Mouse (Mus musculus) ES-E14 (cell line): ENCODE results near the gene Ptpre. TPM values are rescaled to one million over a fixed set of nuclear protein-coding genes. Genes with fewer than 3 reads are reported as not detected.

Experiments used
- DNase-seq: peaks from one replicate; pipeline ENCODE4 v3.0.0-alpha.2; 2013; ENCODE audit warnings: low read depth, low spot score
- H3K27ac ChIP-seq: 2 replicates; pipeline ENCODE4 v1.5.1; 2012; ENCODE audit warnings: low read depth, mild to moderate bottlenecking, low read length, moderate library complexity, mixed read lengths; ENCODE audit not compliant: poor library complexity, insufficient read depth, severe bottlenecking
- H3K36me3 ChIP-seq: 2 replicates; pipeline ENCODE4 v1.6.1; 2012; ENCODE audit warnings: mild to moderate bottlenecking, low read length, moderate library complexity, mixed read lengths; ENCODE audit not compliant: control insufficient read depth, poor library complexity, insufficient read depth, severe bottlenecking
- H3K4me1 ChIP-seq, 2 experiments: fragments of 150-350 bp in 1 of 2; sonication (generic) in 1 of 2; 2 replicates each; pipeline ENCODE4 v1.6.1; 2012; ENCODE audit warnings: low read length in 2 of 2, mild to moderate bottlenecking in 1 of 2, mixed read lengths in 1 of 2; ENCODE audit not compliant: control insufficient read depth in 2 of 2, insufficient read depth in 2 of 2, poor library complexity in 1 of 2
- H3K4me3 ChIP-seq, 2 experiments: fragments of 150-350 bp in 1 of 2; sonication (generic) in 1 of 2; 2 replicates each; pipeline ENCODE4 v1.5.1; 2012; ENCODE audit warnings: low read length in 2 of 2, low read depth in 1 of 2, mild to moderate bottlenecking in 1 of 2, mixed read lengths in 1 of 2; ENCODE audit not compliant: insufficient read depth in 1 of 2, poor library complexity in 1 of 2, severe bottlenecking in 1 of 2
- H3K9ac ChIP-seq: 2 replicates; pipeline ENCODE4 v1.6.1; 2012; ENCODE audit warnings: low read depth, mild to moderate bottlenecking, low read length, mixed read lengths; ENCODE audit not compliant: poor library complexity, insufficient read depth, severe bottlenecking
- H3K9me3 ChIP-seq: fragments of 150-350 bp; sonication (generic); 2 replicates; pipeline ENCODE4 v1.6.1; 2012; ENCODE audit warnings: low read depth, mild to moderate bottlenecking, low read length; ENCODE audit not compliant: control insufficient read depth, insufficient read depth
- CHD2 ChIP-seq: IDR thresholded peaks from 2 replicates; pipeline ENCODE4 v1.6.1; 2014; ENCODE audit warnings: mild to moderate bottlenecking, low read depth, low read length, inconsistent platforms
- HCFC1 ChIP-seq: IDR thresholded peaks from 2 replicates; pipeline ENCODE4 v1.6.1; 2012; ENCODE audit warnings: low read length, inconsistent platforms, borderline replicate concordance; ENCODE audit not compliant: insufficient read depth
- MAFK ChIP-seq: IDR thresholded peaks from 2 replicates; pipeline ENCODE4 v1.6.1; 2014; ENCODE audit warnings: mild to moderate bottlenecking, low read depth, low read length, inconsistent platforms; ENCODE audit not compliant: insufficient read depth
- ZC3H11A ChIP-seq: IDR thresholded peaks from 2 replicates; pipeline ENCODE4 v1.6.1; 2012; ENCODE audit warnings: low read depth, mild to moderate bottlenecking, inconsistent platforms, low read length, borderline replicate concordance
- ZNF384 ChIP-seq: IDR thresholded peaks from 2 replicates; pipeline ENCODE4 v1.6.1; 2012; ENCODE audit warnings: low read depth, low read length, inconsistent platforms
- in situ Hi-C, 2 experiments: fragments of 600-800 bp; cut with MboI; formaldehyde crosslinking; loops; one replicate each; pipeline ENCODE4 v1.15.1; 2025; ENCODE audit warnings: low sequenced_read_pairs in 2 of 2, inconsistent platforms in 1 of 2; ENCODE audit not compliant: unreplicated experiment in 2 of 2
- total RNA-seq: library from RNA; depleted of rRNA; stranded (reverse); fragments of 300-350 nt; gene quantifications from 2 replicates; pipeline ENCODE4 v1.2.3, GENCODE M21; 2012

Gene Ptpre
- total RNA-seq, 1 experiment, result 1.1 TPM

DNA sequence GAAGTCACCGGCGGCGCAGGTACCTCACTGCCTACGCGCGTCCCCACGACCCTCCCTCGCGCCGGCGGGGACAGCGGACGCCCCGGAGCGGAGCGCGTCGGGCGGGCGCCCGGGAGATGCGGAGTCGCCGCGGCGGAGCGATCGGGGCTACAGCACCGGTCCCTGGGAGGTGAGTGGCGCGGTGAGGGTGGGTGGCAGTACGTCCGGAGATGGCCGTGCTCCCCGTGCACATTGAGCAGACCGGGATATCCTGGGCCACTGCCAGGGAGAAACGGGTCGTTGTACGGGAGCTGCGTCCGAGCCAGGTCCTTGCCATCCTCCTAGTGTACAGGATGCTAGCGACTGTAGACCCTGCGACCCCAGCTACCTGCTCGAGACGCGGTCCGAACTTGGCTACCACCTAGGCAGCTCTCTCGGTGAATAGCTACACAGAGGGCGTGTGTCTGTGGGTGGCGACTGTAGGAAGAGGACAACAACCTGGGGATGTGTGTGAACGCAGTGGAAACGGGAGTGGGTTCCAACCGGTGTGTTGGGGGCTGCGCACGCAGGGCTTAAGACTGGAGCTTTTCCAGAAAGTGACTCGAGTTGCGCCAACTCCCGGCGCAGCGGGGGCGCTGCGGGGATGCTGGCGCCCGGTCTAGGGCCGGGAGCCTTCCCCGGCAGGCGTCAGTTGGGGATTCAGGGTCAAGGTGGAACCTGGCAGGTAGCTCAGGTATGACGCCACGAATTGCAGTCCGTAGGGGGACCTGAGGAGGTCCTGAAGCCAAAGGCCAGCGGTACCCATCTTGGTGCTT is 864 bp downstream of the Ptpre start:
- peak overlapping the region; percentile 73 to 81 for H3K4me3 ChIP-seq
- no peak overlapping the region for H3K27ac ChIP-seq
- peak overlapping the region; percentile 57 for H3K9ac ChIP-seq
- in situ Hi-C loops, result loop anchor here in 1 of 2 experiments (5.0 kb wide), 1 partner anchor 89 kb away; no protein-coding TSS in a partner anchor
- H3K36me3 ChIP-seq, result no peaks in the 10 kb centered on the region
- no peaks in the 10 kb centered on the region for H3K9me3 ChIP-seq
- DNase-seq, result peak; percentile 7
- TF ChIP-seq MAFK (no peak), CHD2 (no peak), ZNF384 (no peak), HCFC1 (no peak), ZC3H11A (no peak)
- H3K4me1 ChIP-seq, result no peaks in the 10 kb centered on the region

GRCm38 (mm10) chr7:135539429-135539828 is 2.1 kb downstream of the Ptpre start:
- no peak for TF ChIP-seq MAFK
- TF ChIP-seq ZNF384, result no peak
- no peak for TF ChIP-seq HCFC1
- no peak for TF ChIP-seq ZC3H11A
- TF ChIP-seq CHD2, result no peak
- H3K9ac ChIP-seq, result no peak overlapping the region
- no peak overlapping the region for H3K4me3 ChIP-seq
- in situ Hi-C loops, result loop anchor here in 1 of 2 experiments (5.0 kb wide), 1 partner anchor 88 kb away; no protein-coding TSS in a partner anchor
- DNase-seq, result no peak
- no peaks in the 10 kb centered on the region for H3K4me1 ChIP-seq
- H3K36me3 ChIP-seq, result no peaks in the 10 kb centered on the region
- H3K9me3 ChIP-seq, result no peaks in the 10 kb centered on the region
- no peak overlapping the region for H3K27ac ChIP-seq

DNA sequence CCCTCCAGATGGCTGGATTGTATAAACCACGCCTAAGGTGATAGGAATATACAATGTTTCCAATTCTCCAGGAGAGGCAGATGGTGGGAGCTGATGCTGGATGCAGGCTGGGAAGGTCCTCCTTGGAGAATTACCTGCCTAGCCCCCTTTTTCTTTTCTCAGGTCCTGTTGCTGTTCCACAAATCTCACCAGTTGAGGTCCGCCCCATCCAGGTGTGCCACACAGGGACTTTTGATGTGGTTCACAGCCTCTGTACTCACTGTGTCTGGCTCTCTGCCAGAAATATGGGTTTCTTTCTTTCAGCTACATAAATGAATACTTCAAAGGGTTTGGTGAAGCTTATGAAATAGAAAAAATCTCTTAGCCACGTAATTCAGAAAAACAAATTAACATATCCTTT is 5.0 kb downstream of the Ptpre start:
- in situ Hi-C loops, result no loop called here
- DNase-seq, result no peak

GRCm38 (mm10) chr7:135543033-135543432 is 5.8 kb downstream of the Ptpre start:
- H3K4me3 ChIP-seq, result no peak overlapping the region
- H3K9me3 ChIP-seq, result no peaks in the 10 kb centered on the region
- no peak for TF ChIP-seq ZC3H11A
- no peak for TF ChIP-seq CHD2
- no peak for TF ChIP-seq MAFK
- no peak for TF ChIP-seq ZNF384
- no peak for TF ChIP-seq HCFC1
- in situ Hi-C loops, result no loop called here
- DNase-seq, result no peak
- no peaks in the 10 kb centered on the region for H3K4me1 ChIP-seq
- H3K27ac ChIP-seq, result no peak overlapping the region
- H3K9ac ChIP-seq, result no peak overlapping the region
- H3K36me3 ChIP-seq, result no peaks in the 10 kb centered on the region

More for the DNA sequence above, 5.0 kb downstream of the Ptpre start:
- Histone ChIP-seq H3K27ac (no peak overlapping the region), H3K9ac (no peak overlapping the region), H3K4me3 (no peak overlapping the region), H3K4me1 (no peaks in the 10 kb centered on the region), H3K36me3 (no peaks in the 10 kb centered on the region), H3K9me3 (no peaks in the 10 kb centered on the region)
- TF ChIP-seq CHD2 (no peak), ZNF384 (no peak), ZC3H11A (no peak), HCFC1 (no peak), MAFK (no peak)

GRCm38 (mm10) chr7:135544321-135544720 is 7.0 kb downstream of the Ptpre start:
- no peak overlapping the region for H3K27ac ChIP-seq

More at GRCm38 (mm10) chr7:135544321-135544720, 7.0 kb downstream of the Ptpre start:
- no peak for DNase-seq
- H3K9me3 ChIP-seq, result no peaks in the 10 kb centered on the region
- no peaks in the 10 kb centered on the region for H3K4me1 ChIP-seq
- H3K36me3 ChIP-seq, result no peaks in the 10 kb centered on the region
- TF ChIP-seq MAFK (no peak), ZNF384 (no peak), ZC3H11A (no peak), HCFC1 (no peak), CHD2 (no peak)
- no peak overlapping the region for H3K4me3 ChIP-seq
- H3K9ac ChIP-seq, result no peak overlapping the region
- in situ Hi-C loops, result no loop called here
